Mouse (Mus musculus): ENCODE results near the gene Mxi1.

GRCm38 (mm10) chr19:53296331-53297254, 13.7 kb upstream of the Mxi1 start:
- no peak for TF ChIP-seq CTCF (conservative IDR thresholded peaks at IDR 0.05; ENCODE audit: insufficient read depth, insufficient read length, low read depth, low read length)
- TF ChIP-seq POLR2A (IDR thresholded peaks at IDR 0.05; ENCODE audit: low read depth, low read length), result no peak

Data from kidney, adult 2 months (tissue).